Mouse (Mus musculus): ENCODE results near the gene Med12l. TPM values are rescaled to one million over a fixed set of nuclear protein-coding genes. Genes with fewer than 3 reads are reported as not detected.
"Not testable (repeated sequence)": the region's sequence is repeated elsewhere in the genome, so short reads cannot be mapped to it uniquely, and the experiment has no call there.

The Med12l gene
- polyA plus RNA-seq, 1 experiment from 2014 or later, result 6.6 TPM

GRCm38 (mm10) chr3:59135911-59136653 lies 130.5 kb downstream of the Med12l start:
- H3K4me2 ChIP-seq, result no peak overlapping the region
- 78% methylated on average over 5 of the region's 5 CpGs for WGBS
- H3K27ac ChIP-seq, result no peak overlapping the region
- H3K4me1 ChIP-seq, result no peaks in the 10 kb centered on the region
- no peak overlapping the region for H3K4me3 ChIP-seq (replicated peaks)
- ATAC-seq (ENCODE audit: low FRiP score), result no peak
- H3K36me3 ChIP-seq (replicated peaks), result no peaks in the 10 kb centered on the region
- no peaks in the 10 kb centered on the region for H3K27me3 ChIP-seq
- no peaks in the 10 kb centered on the region for H3K9me3 ChIP-seq
- no peak overlapping the region for H3K9ac ChIP-seq

GRCm38 (mm10) chr3:59138946-59139468 lies 133.4 kb downstream of the Med12l start:
- ATAC-seq (ENCODE audit: low FRiP score), result peak; percentile 30; the same call in 1 of the 2 replicates
- no peaks in the 10 kb centered on the region for H3K36me3 ChIP-seq (replicated peaks)
- 65% methylated on average over 12 of the region's 12 CpGs for WGBS
- no peak overlapping the region for H3K9ac ChIP-seq
- no peak overlapping the region for H3K4me2 ChIP-seq
- H3K27me3 ChIP-seq, result no peaks in the 10 kb centered on the region
- H3K4me3 ChIP-seq (replicated peaks), result no peak overlapping the region
- no peak overlapping the region for H3K27ac ChIP-seq
- H3K9me3 ChIP-seq, result no peaks in the 10 kb centered on the region
- H3K4me1 ChIP-seq, result no peaks in the 10 kb centered on the region

- ATAC-seq (ENCODE audit: low FRiP score), result no peak; the same call in 1 of the 2 replicates
- H3K36me3 ChIP-seq (replicated peaks), result no peaks in the 10 kb centered on the region
- no peaks in the 10 kb centered on the region for H3K27me3 ChIP-seq
- no peak overlapping the region for H3K9ac ChIP-seq
- H3K4me2 ChIP-seq, result no peak overlapping the region
- no peaks in the 10 kb centered on the region for H3K4me1 ChIP-seq
- no peak overlapping the region for H3K27ac ChIP-seq
- no peak overlapping the region for H3K4me3 ChIP-seq (replicated peaks)
- H3K9me3 ChIP-seq, result no peaks in the 10 kb centered on the region
These were observed 134.0 kb downstream of the Med12l start for GRCm38 (mm10) chr3:59139651-59140051.

- H3K9ac ChIP-seq, result no peak overlapping the region
- H3K27ac ChIP-seq, result no peak overlapping the region
- H3K4me2 ChIP-seq, result no peak overlapping the region
- H3K36me3 ChIP-seq (replicated peaks), result no peaks in the 10 kb centered on the region
- ATAC-seq (ENCODE audit: low FRiP score), result no peak
- no peak overlapping the region for H3K4me3 ChIP-seq (replicated peaks)
- WGBS, result 89% methylated on average over 2 of the region's 2 CpGs
- H3K9me3 ChIP-seq, result no peaks in the 10 kb centered on the region
- H3K27me3 ChIP-seq, result no peaks in the 10 kb centered on the region
- H3K4me1 ChIP-seq, result no peaks in the 10 kb centered on the region
These were observed 134.5 kb downstream of the Med12l start for GRCm38 (mm10) chr3:59140115-59140514.

GRCm38 (mm10) chr3:59140941-59141340 lies 135.3 kb downstream of the Med12l start:
- not testable (repeated sequence) for H3K27me3 ChIP-seq; H3K4me2 ChIP-seq; H3K9me3 ChIP-seq; H3K4me3 ChIP-seq (replicated peaks); H3K9ac ChIP-seq; H3K36me3 ChIP-seq (replicated peaks); H3K4me1 ChIP-seq; ATAC-seq (ENCODE audit: low FRiP score); H3K27ac ChIP-seq
- 90% methylated on average over 4 of the region's 4 CpGs for WGBS

- Histone ChIP-seq H3K27me3 (no peaks in the 10 kb centered on the region), H3K27ac (no peak overlapping the region), H3K9ac (no peak overlapping the region), H3K36me3 (replicated peaks) (no peaks in the 10 kb centered on the region), H3K4me2 (no peak overlapping the region), H3K9me3 (no peaks in the 10 kb centered on the region), H3K4me1 (no peaks in the 10 kb centered on the region), H3K4me3 (replicated peaks) (no peak overlapping the region)
- 79% methylated on average over 8 of the region's 8 CpGs for WGBS
- no peak for ATAC-seq (ENCODE audit: low FRiP score)
These were observed 136.1 kb downstream of the Med12l start for GRCm38 (mm10) chr3:59141507-59142305.

GRCm38 (mm10) chr3:59145194-59145593 lies 139.6 kb downstream of the Med12l start:
- ATAC-seq (ENCODE audit: low FRiP score), result no peak
- H3K4me3 ChIP-seq (replicated peaks), result no peak overlapping the region
- H3K4me1 ChIP-seq, result no peaks in the 10 kb centered on the region
- 71% methylated on average over 5 of the region's 5 CpGs for WGBS
- H3K36me3 ChIP-seq (replicated peaks), result no peaks in the 10 kb centered on the region
- no peaks in the 10 kb centered on the region for H3K27me3 ChIP-seq
- no peak overlapping the region for H3K4me2 ChIP-seq
- H3K27ac ChIP-seq, result no peak overlapping the region
- no peak overlapping the region for H3K9ac ChIP-seq
- no peaks in the 10 kb centered on the region for H3K9me3 ChIP-seq

GRCm38 (mm10) chr3:59149646-59150045 lies 144.0 kb downstream of the Med12l start:
- Histone ChIP-seq H3K9me3 (no peaks in the 10 kb centered on the region), H3K4me3 (replicated peaks) (no peak overlapping the region), H3K27ac (no peak overlapping the region), H3K27me3 (no peaks in the 10 kb centered on the region), H3K9ac (no peak overlapping the region), H3K36me3 (replicated peaks) (no peaks in the 10 kb centered on the region), H3K4me2 (no peak overlapping the region), H3K4me1 (no peaks in the 10 kb centered on the region)
- ATAC-seq (ENCODE audit: low FRiP score), result no peak

- no peak overlapping the region for H3K4me3 ChIP-seq (replicated peaks)
- WGBS, result 97% methylated on average over 2 of the region's 2 CpGs
- ATAC-seq (ENCODE audit: low FRiP score), result no peak
These were observed 145.0 kb downstream of the Med12l start for GRCm38 (mm10) chr3:59150624-59151023.

GRCm38 (mm10) chr3:59153424-59153823 lies 147.8 kb downstream of the Med12l start, which contains the start of gene P2ry14:
Gene P2ry14, minus strand, starts transcription at chr3:59153618.
- no peak for ATAC-seq (ENCODE audit: low FRiP score)
- Histone ChIP-seq H3K27ac (no peak within 1 kb of the TSS), H3K36me3 (replicated peaks) (no peaks in the 10 kb centered on the region), H3K9me3 (no peaks in the 10 kb centered on the region), H3K9ac (no peak within 1 kb of the TSS), H3K27me3 (no peaks in the 10 kb centered on the region), H3K4me2 (no peak within 1 kb of the TSS), H3K4me3 (replicated peaks) (no peak within 1 kb of the TSS), H3K4me1 (no peaks in the 10 kb centered on the region)
- 87% methylated on average over 5 of the region's 5 CpGs for WGBS

More at GRCm38 (mm10) chr3:59150624-59151023, 145.0 kb downstream of the Med12l start:
- Histone ChIP-seq H3K27ac (no peak overlapping the region), H3K4me1 (no peaks in the 10 kb centered on the region), H3K4me2 (no peak overlapping the region), H3K36me3 (replicated peaks) (no peaks in the 10 kb centered on the region), H3K9ac (no peak overlapping the region), H3K9me3 (no peaks in the 10 kb centered on the region), H3K27me3 (no peaks in the 10 kb centered on the region)

GRCm38 (mm10) chr3:59154888-59155287 lies 149.3 kb downstream of the Med12l start:
- Histone ChIP-seq H3K4me2 (no peak overlapping the region), H3K9me3 (no peaks in the 10 kb centered on the region), H3K36me3 (replicated peaks) (no peaks in the 10 kb centered on the region), H3K27me3 (no peaks in the 10 kb centered on the region), H3K9ac (no peak overlapping the region), H3K4me1 (no peaks in the 10 kb centered on the region), H3K4me3 (replicated peaks) (no peak overlapping the region), H3K27ac (no peak overlapping the region)
- no peak for ATAC-seq (ENCODE audit: low FRiP score)
- 98% methylated on average over 2 of the region's 2 CpGs for WGBS

- Histone ChIP-seq H3K27ac (no peak overlapping the region), H3K4me1 (no peaks in the 10 kb centered on the region), H3K4me2 (no peak overlapping the region), H3K4me3 (replicated peaks) (no peak overlapping the region), H3K9ac (no peak overlapping the region), H3K36me3 (replicated peaks) (no peaks in the 10 kb centered on the region), H3K27me3 (no peaks in the 10 kb centered on the region), H3K9me3 (no peaks in the 10 kb centered on the region)
- WGBS, result 95% methylated on average over 6 of the region's 6 CpGs
- no peak for ATAC-seq (ENCODE audit: low FRiP score)
These were observed 149.8 kb downstream of the Med12l start for GRCm38 (mm10) chr3:59155404-59155803.

Data from forebrain, embryonic 12.5 days (tissue).